Mouse (Mus musculus): ENCODE results near the gene Anapc16. TPM values are rescaled to one million over a fixed set of nuclear protein-coding genes. Genes with fewer than 3 reads are reported as not detected.

Gene Anapc16
- polyA plus RNA-seq (2012; fragmentation: generic; extraction: Trizol), result 104 TPM
- long read RNA-seq, experiment 1, transcript Anapc16-201 (5 exons, 1,379 nt), result minor isoform, 7 of 61 reads
- long read RNA-seq, experiment 1, transcript Anapc16-205 (3 exons, 566 nt), result minor isoform, 5 of 61 reads
- long read RNA-seq, experiment 1, transcript Anapc16-204 (4 exons, 1,852 nt), result major isoform, 38 of 61 reads
- long read RNA-seq, experiment 1, partial matches to known transcripts, result 2 of 61 reads
- long read RNA-seq, experiment 1, other reads (novel, unspliced or antisense), result 8 of 61 reads
- long read RNA-seq, experiment 2, transcript Anapc16-204 (4 exons, 1,852 nt), result major isoform, 14 of 21 reads
- long read RNA-seq, experiment 2, partial matches to known transcripts, result 1 of 21 reads
- long read RNA-seq, experiment 2, other reads (novel, unspliced or antisense), result 2 of 21 reads

DNA sequence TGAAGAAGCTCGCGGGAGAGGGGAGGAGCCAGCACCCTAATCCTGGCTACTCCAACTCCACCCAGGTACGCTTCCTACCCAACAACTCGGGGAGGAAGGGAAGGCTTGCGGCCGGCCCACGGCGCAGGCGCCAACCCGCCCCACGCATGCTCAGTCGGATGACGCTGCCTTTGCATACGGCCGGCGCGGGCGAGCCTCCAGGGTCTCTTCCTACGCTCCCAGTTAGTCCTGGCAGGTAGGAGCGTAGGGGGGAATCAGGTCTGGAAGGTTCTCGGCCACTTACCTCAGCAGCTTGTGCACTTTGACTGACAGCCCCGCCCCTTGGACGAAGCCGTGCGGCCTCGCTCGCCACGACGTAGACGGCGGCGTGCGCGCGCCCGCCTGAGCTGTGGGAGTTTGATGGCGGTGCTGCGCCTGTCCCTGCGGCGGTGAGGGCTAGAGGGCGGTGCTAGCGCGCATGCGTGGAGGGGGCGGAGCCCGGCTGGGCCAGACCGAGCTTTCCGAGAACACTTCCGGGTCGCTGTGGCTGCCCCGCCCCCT lies at the start of gene Anapc16, which contains the start of gene Ascc1:
Anapc16 (minus strand) TSS at position 463 of the 540 bp plus-strand sequence.
Ascc1 (plus strand) TSS at position 133 of the 540 bp plus-strand sequence.
- Histone ChIP-seq H3ac (ENCODE audit: control insufficient read depth, insufficient read length, low read depth) (peak within 1 kb of the TSS; percentile 94), H3K79me3 (ENCODE audit: low read depth) (peaks cover 17% of the 10 kb centered on the region), H3K79me2 (ENCODE audit: control insufficient read depth, insufficient read depth) (peaks cover 39% of the 10 kb centered on the region), H3K4me3 (ENCODE audit: insufficient read depth, poor library complexity, severe bottlenecking) (peak within 1 kb of the TSS; percentile 79), H3K27me3 (ENCODE audit: control insufficient read depth, insufficient read depth, insufficient read length) (no peaks in the 10 kb centered on the region), H3K36me3 (ENCODE audit: control insufficient read depth, insufficient read depth) (peaks cover 7% of the 10 kb centered on the region)
- TF ChIP-seq CTCF (IDR thresholded peaks at IDR 0.05; ENCODE audit: control insufficient read depth, insufficient read depth, insufficient read length) (no peak), MYOD1 (IDR thresholded peaks at IDR 0.05; ENCODE audit: control insufficient read depth, insufficient read length, low read depth) (no peak), MAX (IDR thresholded peaks at IDR 0.05) (peak; percentile 17), MYOG (IDR thresholded peaks at IDR 0.05; ENCODE audit: control insufficient read depth, extremely low read depth, insufficient read length) (no peak), USF1 (IDR thresholded peaks at IDR 0.05; ENCODE audit: low read depth) (no peak), CEBPB (IDR thresholded peaks at IDR 0.05; ENCODE audit: low read depth) (no peak), FOSL1 (IDR thresholded peaks at IDR 0.05; ENCODE audit: insufficient read depth, low read length, poor library complexity, severe bottlenecking) (no peak)

DNA sequence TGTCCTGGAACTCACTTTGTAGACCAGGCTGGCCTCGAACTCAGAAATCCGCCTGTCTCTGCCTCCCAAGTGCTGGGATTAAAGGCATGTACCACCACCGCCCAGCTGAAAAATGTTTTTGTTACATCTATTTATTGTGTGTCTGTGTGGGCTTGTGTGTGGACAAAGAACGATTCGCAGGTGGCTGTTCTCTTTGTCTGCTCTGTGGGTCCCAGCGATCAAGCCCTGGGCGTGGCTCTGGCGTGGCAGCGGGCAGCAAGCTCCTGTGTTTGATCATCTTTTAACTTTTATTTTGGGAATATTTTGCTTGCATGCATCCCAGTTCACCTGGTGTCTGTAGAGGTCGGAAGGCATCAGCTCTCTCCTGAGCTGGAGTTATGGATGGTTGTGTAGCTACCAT lies 47.6 kb upstream of the Anapc16 start:
- no peak for TF ChIP-seq CTCF (IDR thresholded peaks at IDR 0.05; ENCODE audit: control insufficient read depth, insufficient read depth, insufficient read length)
- TF ChIP-seq USF1 (IDR thresholded peaks at IDR 0.05; ENCODE audit: low read depth), result no peak
- TF ChIP-seq MYOG (IDR thresholded peaks at IDR 0.05; ENCODE audit: control insufficient read depth, extremely low read depth, insufficient read length), result no peak
- no peak for TF ChIP-seq CEBPB (IDR thresholded peaks at IDR 0.05; ENCODE audit: low read depth)
- no peak for TF ChIP-seq MYOD1 (IDR thresholded peaks at IDR 0.05; ENCODE audit: control insufficient read depth, insufficient read length, low read depth)
- no peak for TF ChIP-seq FOSL1 (IDR thresholded peaks at IDR 0.05; ENCODE audit: insufficient read depth, low read length, poor library complexity, severe bottlenecking)
- TF ChIP-seq MAX (IDR thresholded peaks at IDR 0.05), result no peak
- Histone ChIP-seq H3ac (ENCODE audit: control insufficient read depth, insufficient read length, low read depth) (no peak overlapping the region), H3K27me3 (ENCODE audit: control insufficient read depth, insufficient read depth, insufficient read length) (no peaks in the 10 kb centered on the region), H3K79me2 (ENCODE audit: control insufficient read depth, insufficient read depth) (no peaks in the 10 kb centered on the region), H3K4me3 (ENCODE audit: insufficient read depth, poor library complexity, severe bottlenecking) (no peak overlapping the region), H3K36me3 (ENCODE audit: control insufficient read depth, insufficient read depth) (no peaks in the 10 kb centered on the region), H3K79me3 (ENCODE audit: low read depth) (no peaks in the 10 kb centered on the region)

DNA sequence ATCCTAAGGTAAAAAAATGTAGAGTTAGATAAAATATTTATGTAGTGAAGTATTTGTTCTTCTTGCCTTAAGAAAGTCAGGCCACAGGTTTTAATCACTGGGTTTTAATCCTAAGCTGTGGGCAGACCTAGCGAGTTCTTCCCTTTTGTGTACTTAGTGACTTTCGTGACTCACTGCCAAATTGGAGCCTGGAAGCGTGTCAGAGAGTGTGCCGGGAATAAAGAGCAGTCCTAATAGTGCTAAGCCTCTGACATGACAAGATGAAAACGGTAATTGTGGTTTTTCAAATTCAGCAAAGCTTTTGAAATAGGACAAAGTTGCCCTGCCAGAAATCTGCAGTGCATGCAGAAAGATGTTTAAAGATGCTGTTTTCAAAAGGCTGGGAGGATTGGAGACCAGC lies 43.8 kb upstream of the Anapc16 start:
- no peak overlapping the region for H3K4me3 ChIP-seq (ENCODE audit: insufficient read depth, poor library complexity, severe bottlenecking)
- no peaks in the 10 kb centered on the region for H3K79me3 ChIP-seq (ENCODE audit: low read depth)
- H3K36me3 ChIP-seq (ENCODE audit: control insufficient read depth, insufficient read depth), result no peaks in the 10 kb centered on the region
- H3K79me2 ChIP-seq (ENCODE audit: control insufficient read depth, insufficient read depth), result no peaks in the 10 kb centered on the region
- no peaks in the 10 kb centered on the region for H3K27me3 ChIP-seq (ENCODE audit: control insufficient read depth, insufficient read depth, insufficient read length)
- no peak for TF ChIP-seq MAX (IDR thresholded peaks at IDR 0.05)
- no peak overlapping the region for H3ac ChIP-seq (ENCODE audit: control insufficient read depth, insufficient read length, low read depth)

DNA sequence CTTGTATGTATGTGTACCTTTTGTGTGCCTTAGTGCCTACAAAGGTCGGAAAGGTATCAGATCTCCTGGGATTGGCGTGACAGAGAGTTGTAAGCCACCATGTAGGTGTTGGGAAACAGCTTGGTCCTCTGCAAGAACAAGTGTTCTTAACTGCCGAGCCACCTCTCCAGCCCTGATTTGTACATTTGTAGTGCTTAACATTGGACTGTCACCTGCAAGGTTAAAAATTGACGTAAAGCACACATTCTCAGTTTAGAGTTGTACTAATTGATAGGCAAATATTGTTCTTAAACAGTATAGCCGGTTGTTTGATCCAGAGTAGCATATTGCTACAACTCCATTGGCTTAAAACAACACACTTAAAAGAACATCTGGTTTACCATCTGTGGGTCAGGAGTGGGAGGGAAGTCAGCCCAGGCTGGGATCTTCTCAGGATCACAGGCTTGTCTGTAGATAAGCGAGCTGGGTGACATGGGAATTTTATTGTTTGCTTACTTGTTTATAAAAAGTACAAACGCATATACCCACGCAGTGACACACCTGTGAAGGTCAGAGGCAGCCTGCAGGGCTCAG lies 39.5 kb upstream of the Anapc16 start:
- H3K27me3 ChIP-seq (ENCODE audit: control insufficient read depth, insufficient read depth, insufficient read length), result no peaks in the 10 kb centered on the region
- no peak overlapping the region for H3K4me3 ChIP-seq (ENCODE audit: insufficient read depth, poor library complexity, severe bottlenecking)
- TF ChIP-seq CTCF (IDR thresholded peaks at IDR 0.05; ENCODE audit: control insufficient read depth, insufficient read depth, insufficient read length), result no peak
- TF ChIP-seq CEBPB (IDR thresholded peaks at IDR 0.05; ENCODE audit: low read depth), result no peak
- no peak for TF ChIP-seq MYOG (IDR thresholded peaks at IDR 0.05; ENCODE audit: control insufficient read depth, extremely low read depth, insufficient read length)
- TF ChIP-seq MAX (IDR thresholded peaks at IDR 0.05), result no peak
- no peak for TF ChIP-seq FOSL1 (IDR thresholded peaks at IDR 0.05; ENCODE audit: insufficient read depth, low read length, poor library complexity, severe bottlenecking)
- no peak for TF ChIP-seq MYOD1 (IDR thresholded peaks at IDR 0.05; ENCODE audit: control insufficient read depth, insufficient read length, low read depth)
- no peak for TF ChIP-seq USF1 (IDR thresholded peaks at IDR 0.05; ENCODE audit: low read depth)
- no peaks in the 10 kb centered on the region for H3K79me3 ChIP-seq (ENCODE audit: low read depth)
- no peaks in the 10 kb centered on the region for H3K79me2 ChIP-seq (ENCODE audit: control insufficient read depth, insufficient read depth)
- H3ac ChIP-seq (ENCODE audit: control insufficient read depth, insufficient read length, low read depth), result no peak overlapping the region
- H3K36me3 ChIP-seq (ENCODE audit: control insufficient read depth, insufficient read depth), result no peaks in the 10 kb centered on the region

DNA sequence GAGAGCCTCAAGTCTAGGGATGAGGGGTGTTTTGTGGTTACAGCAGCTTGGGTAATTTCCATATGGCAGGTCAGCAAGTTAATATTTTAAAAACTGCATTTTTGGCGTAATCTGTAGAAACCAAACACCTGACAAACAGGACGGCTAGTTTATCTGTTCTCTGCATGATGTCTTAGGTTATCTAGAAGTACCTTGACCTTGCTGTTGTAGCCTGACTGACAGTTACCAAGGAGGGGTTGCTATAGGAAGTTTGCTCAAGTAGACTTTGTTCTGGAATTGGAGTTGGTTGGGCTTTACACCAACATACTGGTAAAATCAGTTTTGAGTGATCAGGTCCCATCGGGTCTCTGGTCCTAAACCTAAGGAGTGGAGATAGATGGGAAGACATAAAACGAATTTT lies 32.8 kb upstream of the Anapc16 start:
- H3K27me3 ChIP-seq (ENCODE audit: control insufficient read depth, insufficient read depth, insufficient read length), result no peaks in the 10 kb centered on the region
- TF ChIP-seq MYOD1 (IDR thresholded peaks at IDR 0.05; ENCODE audit: control insufficient read depth, insufficient read length, low read depth) (no peak), MYOG (IDR thresholded peaks at IDR 0.05; ENCODE audit: control insufficient read depth, extremely low read depth, insufficient read length) (no peak), USF1 (IDR thresholded peaks at IDR 0.05; ENCODE audit: low read depth) (no peak), MAX (IDR thresholded peaks at IDR 0.05) (no peak), CTCF (IDR thresholded peaks at IDR 0.05; ENCODE audit: control insufficient read depth, insufficient read depth, insufficient read length) (no peak), CEBPB (IDR thresholded peaks at IDR 0.05; ENCODE audit: low read depth) (no peak), FOSL1 (IDR thresholded peaks at IDR 0.05; ENCODE audit: insufficient read depth, low read length, poor library complexity, severe bottlenecking) (no peak)
- no peaks in the 10 kb centered on the region for H3K36me3 ChIP-seq (ENCODE audit: control insufficient read depth, insufficient read depth)
- H3ac ChIP-seq (ENCODE audit: control insufficient read depth, insufficient read length, low read depth), result no peak overlapping the region
- no peaks in the 10 kb centered on the region for H3K79me2 ChIP-seq (ENCODE audit: control insufficient read depth, insufficient read depth)
- no peak overlapping the region for H3K4me3 ChIP-seq (ENCODE audit: insufficient read depth, poor library complexity, severe bottlenecking)
- H3K79me3 ChIP-seq (ENCODE audit: low read depth), result no peaks in the 10 kb centered on the region

All from C2C12 (cell line).